Mouse (Mus musculus) layer of hippocampus, adult 2 months (tissue): Measurements from ENCODE around the gene Mrpl18. TPM values are rescaled to one million over a fixed set of nuclear protein-coding genes. Genes with fewer than 3 reads are reported as not detected.
A peak's percentile ranks its signal among the peaks of the same experiment; 100 is the strongest.
"Not testable (repeated sequence)": the region's sequence is repeated elsewhere in the genome, so short reads cannot be mapped to it uniquely, and the experiment has no call there.

ENCODE experiments used
- DNase-seq, 2 experiments: peaks; one replicate each; pipeline ENCODE4 v3.0.0; 2022; ENCODE audit warnings: low spot score in 2 of 2
- H3K27ac ChIP-seq: fragments of 200-600 bp; 2 replicates; pipeline ENCODE4 v1.8.1; 2022
- H3K4me3 ChIP-seq: fragments of 200-600 bp; 2 replicates; pipeline ENCODE4 v1.8.1; 2022; ENCODE audit warnings: mild to moderate bottlenecking
- CTCF ChIP-seq: fragments of 200-600 bp; conservative IDR thresholded peaks from 2 replicates; pipeline ENCODE4 v1.8.1; 2022; ENCODE audit warnings: antibody characterized with exemption, mild to moderate bottlenecking, moderate library complexity
- total RNA-seq, 2 experiments: library from RNA; stranded (reverse); gene quantifications; 2 replicates each; pipeline ENCODE4 v1.2.3; 2021

Gene Mrpl18
- total RNA-seq, 2 experiments from 2014 or later = 60.9 to 68.9 TPM

DNA sequence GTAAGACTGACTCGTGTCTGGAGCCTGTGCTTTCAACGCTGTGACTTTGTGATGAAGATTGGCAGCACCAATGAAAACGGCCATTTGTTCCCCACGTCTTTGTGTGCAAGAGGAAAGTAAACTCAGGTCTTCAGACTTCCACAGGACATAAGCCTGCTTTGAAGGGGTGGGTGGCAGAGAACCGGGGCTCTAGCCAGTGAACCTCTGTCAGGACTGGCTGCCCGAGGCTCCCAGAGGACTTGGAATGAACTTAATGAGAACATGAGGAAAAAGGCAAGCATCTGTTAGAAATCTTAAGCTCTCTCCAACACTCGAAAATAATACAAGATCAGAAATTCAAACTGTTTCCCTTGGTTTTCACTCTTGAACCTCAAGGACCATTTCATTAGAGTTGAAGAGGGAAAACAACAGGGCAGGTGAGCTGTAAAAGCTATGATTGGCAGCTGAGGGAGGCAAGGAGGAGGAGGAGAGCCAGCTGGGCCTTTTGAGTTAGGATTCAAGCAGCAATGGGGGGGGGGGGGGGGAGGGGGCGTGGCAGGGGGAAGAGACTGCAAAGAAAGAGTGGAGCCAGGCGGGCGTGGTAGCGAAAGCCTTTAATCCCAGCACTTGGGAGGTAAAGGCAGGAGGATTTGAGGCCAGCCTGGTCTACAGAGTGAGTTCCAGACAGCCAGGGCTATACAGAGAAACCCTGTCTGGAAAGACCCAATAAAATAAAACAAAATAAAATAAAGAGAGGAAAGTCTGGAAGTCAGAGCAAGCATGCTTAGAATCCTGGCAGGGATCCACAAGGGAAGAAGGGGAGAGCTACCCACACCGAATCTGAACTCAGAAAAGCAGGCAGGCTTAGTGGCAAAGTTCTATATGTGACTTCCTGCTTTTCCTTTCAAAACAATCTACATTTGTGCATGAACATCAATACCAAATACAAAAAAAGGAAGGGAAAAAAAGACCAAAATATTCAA lies 12.5 kb downstream of the Mrpl18 start:
- Histone ChIP-seq H3K27ac (no peak overlapping the region), H3K4me3 (no peak overlapping the region)
- TF ChIP-seq CTCF = no peak
- DNase-seq = no peak

DNA sequence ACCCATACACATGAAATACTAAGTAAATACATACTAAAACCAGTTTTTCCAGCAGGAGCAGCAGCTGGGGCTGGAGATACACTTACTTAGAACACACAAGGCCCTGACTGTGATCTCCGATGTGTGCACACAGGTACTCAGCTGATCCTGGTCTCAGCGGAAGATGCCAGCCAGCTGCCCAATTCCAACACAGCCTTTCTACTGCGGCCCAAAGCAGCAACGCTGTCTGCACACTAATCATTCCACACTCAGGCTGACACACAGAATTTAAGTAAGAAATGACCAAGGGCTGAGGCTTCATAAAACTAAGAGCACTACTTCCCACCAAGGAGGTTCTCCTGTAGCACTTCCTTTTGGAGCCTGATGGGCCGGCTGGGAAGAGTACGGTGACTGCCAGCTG lies 13.9 kb downstream of the Mrpl18 start:
- H3K27ac ChIP-seq = no peak overlapping the region
- no peak overlapping the region for H3K4me3 ChIP-seq
- TF ChIP-seq CTCF = no peak

DNA sequence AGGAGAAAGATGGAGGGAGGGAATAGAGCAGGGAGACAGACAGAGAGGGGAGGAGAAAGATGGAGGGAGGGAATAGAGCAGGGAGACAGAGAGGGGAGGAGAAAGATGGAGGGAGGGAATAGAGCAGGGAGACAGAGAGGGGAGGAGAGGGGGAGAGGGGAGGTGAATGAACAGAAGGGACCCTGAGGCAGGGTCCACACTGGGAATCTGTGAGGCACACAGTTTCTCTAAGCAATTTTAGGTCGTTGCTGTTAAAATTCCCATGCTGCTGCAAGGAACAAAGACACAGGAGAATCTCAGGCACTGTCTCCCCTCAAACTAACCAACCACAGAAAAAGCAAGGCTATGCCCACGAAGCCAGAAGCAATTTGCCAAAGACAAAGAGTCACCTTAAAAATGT lies 17.5 kb downstream of the Mrpl18 start:
- H3K27ac ChIP-seq = peak overlapping the region; percentile 52; the same call in 1 of the 2 replicates
- DNase-seq, H3K4me3 ChIP-seq: not testable (repeated sequence)

More for the DNA sequence above, 13.9 kb downstream of the Mrpl18 start:
- DNase-seq = no peak

DNA sequence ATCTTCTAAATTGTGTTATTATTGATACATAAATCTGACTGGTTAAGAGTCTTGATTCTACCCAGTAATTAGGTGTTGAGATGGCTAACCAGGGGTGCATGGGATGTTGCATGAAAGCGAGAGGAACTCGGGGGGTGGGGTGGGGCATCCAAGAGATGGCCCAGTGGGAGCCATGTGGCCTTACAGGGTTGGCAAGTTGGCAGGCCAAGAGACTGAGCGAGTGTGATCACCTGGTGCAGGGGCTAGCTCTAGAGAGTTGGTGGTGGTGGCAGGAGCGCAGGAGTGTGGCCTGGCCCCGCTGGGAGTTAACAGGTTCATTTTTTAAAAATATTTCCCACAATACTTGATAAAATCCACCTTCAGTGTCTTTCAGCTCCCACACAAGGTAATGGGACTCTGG lies 18.5 kb downstream of the Mrpl18 start:
- H3K4me3 ChIP-seq = no peak overlapping the region
- no peak for TF ChIP-seq CTCF
- DNase-seq = no peak
- no peak overlapping the region for H3K27ac ChIP-seq

DNA sequence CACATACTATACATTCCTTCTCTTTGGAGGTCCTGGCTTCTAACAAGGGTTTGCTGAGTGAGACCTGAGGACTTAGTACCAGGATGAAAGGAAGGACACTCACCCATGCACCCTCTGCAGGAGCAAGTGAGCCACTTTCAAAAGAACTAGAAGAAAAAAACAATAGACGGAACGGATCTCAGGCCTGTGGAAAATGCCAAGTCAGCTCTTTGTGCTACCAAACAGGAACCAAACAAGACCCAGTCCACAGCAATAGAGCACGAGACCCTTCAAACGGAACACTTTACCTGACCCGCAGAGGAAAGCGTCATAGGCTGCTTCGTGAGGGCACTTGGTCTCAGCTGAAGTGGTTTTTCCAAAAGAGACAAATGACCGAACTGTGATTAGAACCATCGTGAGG lies 24.1 kb downstream of the Mrpl18 start:
- no peak for TF ChIP-seq CTCF
- Histone ChIP-seq H3K27ac (no peak overlapping the region), H3K4me3 (no peak overlapping the region)
- DNase-seq = no peak

DNA sequence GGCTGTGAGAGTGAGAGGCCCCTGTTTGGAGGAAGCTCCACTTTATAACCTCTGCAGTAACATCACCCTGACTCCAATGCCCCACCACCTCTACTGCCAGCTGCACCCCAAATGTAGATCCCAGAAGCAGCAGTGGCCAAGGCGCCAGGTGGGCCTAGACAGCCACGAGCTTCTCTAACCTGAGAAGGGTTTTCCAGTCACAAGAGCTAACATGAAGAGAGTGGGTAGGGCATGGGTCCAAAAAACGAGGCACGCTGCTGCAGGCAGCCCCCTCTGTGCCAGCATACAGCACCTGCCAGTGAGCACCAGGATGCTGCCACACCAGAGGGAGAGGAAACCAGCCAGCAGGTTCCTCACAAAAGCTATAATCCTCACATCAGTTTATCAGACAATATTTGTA lies 25.1 kb downstream of the Mrpl18 start:
- DNase-seq = no peak
- Histone ChIP-seq H3K27ac (no peak overlapping the region), H3K4me3 (no peak overlapping the region)
- no peak for TF ChIP-seq CTCF

DNA sequence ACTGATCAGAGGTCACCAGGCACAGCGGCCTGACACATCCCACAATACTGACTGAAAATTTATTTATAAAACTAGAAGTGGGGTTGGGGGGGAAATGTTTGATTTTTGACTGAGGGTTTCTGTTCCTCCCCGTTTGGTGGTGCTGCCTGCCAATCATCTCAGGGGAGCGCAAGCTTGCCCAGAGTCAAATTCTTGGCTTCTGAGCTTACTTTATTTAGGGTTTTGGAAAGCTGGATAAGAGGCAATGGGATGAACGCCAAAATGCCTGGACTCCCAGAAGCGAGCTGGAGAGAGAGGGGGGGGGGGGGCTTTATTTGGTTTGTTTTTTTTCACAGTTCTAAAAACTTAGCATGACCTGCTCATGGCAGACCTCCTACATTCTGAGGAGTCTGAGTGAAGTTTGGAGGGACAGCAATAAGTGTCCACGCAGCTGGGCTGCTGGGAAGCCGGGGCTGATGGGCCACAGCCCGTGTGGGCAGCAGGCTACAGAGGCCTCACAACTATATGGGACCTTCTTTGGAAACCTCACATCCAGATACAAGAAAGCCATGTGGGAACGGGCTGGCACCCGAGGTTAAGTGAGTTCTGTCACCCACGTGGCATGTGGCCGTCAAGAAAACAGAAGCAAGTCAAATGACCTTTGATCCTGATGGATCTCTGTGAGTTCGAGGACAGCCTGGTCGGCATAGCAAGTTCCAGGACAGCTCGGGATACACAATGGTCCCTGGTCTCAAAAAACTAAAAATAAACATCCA lies 28.9 kb downstream of the Mrpl18 start:
- no peak overlapping the region for H3K27ac ChIP-seq
- H3K4me3 ChIP-seq = no peak overlapping the region
- DNase-seq = no peak
- no peak for TF ChIP-seq CTCF

DNA sequence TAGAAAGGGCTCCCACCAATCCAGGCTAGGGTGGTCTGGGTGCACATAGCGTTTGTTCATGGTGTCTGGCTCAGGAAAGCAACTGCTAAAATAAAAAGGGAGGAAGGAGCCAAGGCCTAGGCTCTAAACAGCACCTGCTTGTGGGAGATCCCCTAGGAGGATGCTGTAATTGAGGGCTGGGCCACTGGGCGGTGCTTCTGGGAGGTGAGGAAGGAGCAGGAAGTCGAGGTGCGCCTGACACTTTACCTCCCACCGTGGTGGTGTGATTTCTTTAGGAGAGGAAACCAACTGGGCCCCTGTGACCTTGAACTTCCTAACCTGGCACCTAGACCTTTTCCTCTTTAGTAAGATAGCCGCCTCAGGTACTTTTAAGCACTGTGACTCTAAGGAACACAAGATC lies 29.5 kb downstream of the Mrpl18 start:
- no peak overlapping the region for H3K4me3 ChIP-seq
- no peak for TF ChIP-seq CTCF
- no peak overlapping the region for H3K27ac ChIP-seq
- no peak for DNase-seq

DNA sequence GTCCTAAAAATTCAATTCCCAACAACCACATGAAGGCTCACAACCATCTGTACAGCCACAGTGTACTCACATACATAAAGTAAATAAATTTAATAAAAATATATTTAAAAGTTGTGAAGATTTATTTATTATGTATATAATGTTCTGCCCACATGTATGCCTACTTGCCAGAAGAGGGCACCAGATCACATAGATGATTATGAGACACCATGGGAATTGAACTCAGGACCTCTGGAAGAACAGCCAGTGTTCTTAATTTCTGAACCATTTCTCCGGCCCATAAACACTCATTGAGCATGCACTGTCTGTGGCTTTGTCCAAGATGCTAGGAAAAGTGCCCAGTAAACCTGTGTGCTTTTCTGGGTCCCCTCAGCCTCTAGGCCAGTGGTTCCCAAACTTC lies 34.9 kb downstream of the Mrpl18 start:
- 0 out of 2 replicates have a peak, but pooled peaks have one; percentile 22 for TF ChIP-seq CTCF
- DNase-seq = no peak
- Histone ChIP-seq H3K27ac (no peak overlapping the region), H3K4me3 (no peak overlapping the region)

DNA sequence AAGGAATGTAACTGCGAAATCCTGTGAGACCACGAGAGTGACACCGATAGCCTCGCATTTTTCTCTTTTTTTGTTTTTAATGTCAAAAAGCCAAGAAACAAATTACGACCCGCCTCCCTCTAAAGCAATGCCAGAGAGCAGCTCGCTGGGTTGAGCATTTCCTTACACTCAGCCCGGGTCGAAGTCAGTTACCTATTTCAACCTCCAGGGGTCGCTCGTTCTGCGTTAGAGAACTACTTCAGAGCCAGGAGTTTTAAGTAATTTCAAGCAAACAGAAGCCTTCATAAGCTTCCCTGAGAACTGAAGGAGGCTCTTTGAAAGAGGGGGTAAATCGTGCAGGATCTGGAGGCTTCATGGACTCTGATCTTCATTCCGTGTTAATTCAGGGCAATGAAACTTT lies 36.0 kb downstream of the Mrpl18 start:
- peak; percentile 90 for TF ChIP-seq CTCF
- peak overlapping the region; percentile 43 for H3K4me3 ChIP-seq
- peak; percentile 83 to 89 for DNase-seq
- no peak overlapping the region for H3K27ac ChIP-seq

DNA sequence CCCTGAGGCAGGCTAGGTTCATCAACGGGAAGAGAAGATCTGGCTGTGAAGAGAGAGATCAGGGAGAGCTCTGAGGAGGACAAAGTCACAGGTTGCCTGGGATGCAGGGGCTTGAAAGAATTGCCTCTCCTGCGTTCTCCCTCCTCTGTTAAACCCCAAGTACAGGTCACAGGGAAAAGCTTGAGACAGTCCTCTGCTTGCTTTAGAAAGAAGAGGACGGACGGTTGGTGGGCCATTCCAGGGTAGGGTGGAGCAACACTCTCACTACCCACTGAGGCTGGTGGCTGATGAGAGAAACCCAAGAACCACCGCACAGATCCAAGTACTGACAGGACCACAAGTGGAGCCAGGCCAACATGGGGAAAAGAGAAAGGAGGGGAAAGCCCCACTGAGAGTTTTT lies 40.4 kb downstream of the Mrpl18 start, which contains the start of gene Mrgprh:
TSS of gene Mrgprh (plus strand) at position 301 of the 400 bp plus-strand sequence.
- Histone ChIP-seq H3K4me3 (no peak within 1 kb of the TSS), H3K27ac (no peak within 1 kb of the TSS)
- no peak for DNase-seq
- no peak for TF ChIP-seq CTCF

DNA sequence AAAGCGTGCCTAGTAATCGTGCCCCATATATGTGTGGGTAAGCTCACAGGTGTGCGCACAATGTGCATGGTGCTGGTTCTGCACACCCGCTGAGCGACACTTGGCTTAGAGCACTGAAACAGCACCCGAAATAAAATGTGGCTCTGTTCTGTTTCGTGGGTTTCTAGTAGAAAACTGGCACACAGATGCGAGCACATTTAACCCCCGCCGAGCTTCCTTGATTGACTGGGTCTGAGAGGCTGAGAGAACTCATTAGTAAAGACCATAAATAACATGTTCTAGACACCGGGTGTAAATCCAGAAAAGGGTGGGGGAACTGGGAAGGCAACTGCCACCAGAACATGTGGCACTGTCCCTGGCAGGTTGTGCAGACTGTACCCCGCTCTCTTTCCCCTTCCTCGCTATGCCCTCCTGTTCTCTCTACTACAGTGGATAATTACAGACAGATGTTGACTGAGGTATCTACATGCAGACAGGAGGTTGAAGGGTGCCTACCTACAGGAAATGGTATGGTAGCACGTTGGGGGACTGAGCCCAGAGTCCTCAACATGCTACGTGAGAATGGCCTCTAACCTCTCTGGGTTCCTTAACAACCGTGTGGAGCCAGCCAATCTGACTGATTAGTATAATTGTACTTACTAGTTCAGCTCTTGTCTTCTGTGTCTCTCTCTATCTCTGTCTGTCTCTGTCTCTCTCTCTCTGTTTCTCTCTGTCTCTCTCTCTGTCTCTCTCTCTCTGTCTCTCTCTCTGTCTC lies 43.7 kb downstream of the Mrpl18 start:
- no peak for TF ChIP-seq CTCF
- peak; percentile 54 for DNase-seq
- peak overlapping the region; percentile 29; the same call in 1 of the 2 replicates for H3K4me3 ChIP-seq
- peak overlapping the region; percentile 51; the same call in 1 of the 2 replicates for H3K27ac ChIP-seq

DNA sequence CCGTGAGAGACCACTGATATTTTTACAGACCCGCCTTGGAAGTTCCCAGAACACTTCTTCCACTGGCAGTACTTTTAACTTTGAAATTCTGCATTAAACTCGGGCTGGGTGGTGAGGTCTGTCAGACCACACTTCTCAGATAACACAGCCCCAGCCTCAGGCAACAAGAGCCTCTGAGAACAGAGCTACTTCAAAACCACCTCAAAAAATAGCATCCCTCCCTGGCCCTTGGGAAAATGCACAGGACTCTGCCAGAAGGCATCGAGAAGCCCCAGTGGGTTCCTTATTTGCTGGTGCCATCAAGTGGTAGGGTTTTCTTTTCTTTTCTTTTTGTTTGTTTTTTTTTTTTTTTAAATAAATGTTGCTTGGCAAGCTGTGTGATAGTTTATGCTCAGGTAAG lies 47.5 kb downstream of the Mrpl18 start:
- peak; percentile 41 for TF ChIP-seq CTCF
- H3K4me3 ChIP-seq = no peak overlapping the region
- no peak overlapping the region for H3K27ac ChIP-seq
- DNase-seq = no peak
